Mouse (Mus musculus) cerebellum, adult 11-12 months (tissue): Measurements from ENCODE around the gene Muc2.

Source experiments
- DNase-seq: peaks from one replicate; pipeline ENCODE4 v3.0.0; 2022

Muc2 gene

GRCm38 (mm10) chr7:141770988-141771387, 80.8 kb downstream of the Muc2 start:
- no peak for DNase-seq

GRCm38 (mm10) chr7:141772058-141772557, 82.0 kb downstream of the Muc2 start:
- DNase-seq = no peak

- DNase-seq = no peak
These were observed 84.7 kb downstream of the Muc2 start for GRCm38 (mm10) chr7:141774855-141775254.

- DNase-seq = no peak
These were observed 86.1 kb downstream of the Muc2 start for GRCm38 (mm10) chr7:141776199-141776598.

- no peak for DNase-seq
These were observed 98.7 kb downstream of the Muc2 start, which contains the start of gene Muc5ac for GRCm38 (mm10) chr7:141788677-141789452. Muc5ac (plus strand) TSS chr7:141788972.

GRCm38 (mm10) chr7:141794251-141794650, 104.1 kb downstream of the Muc2 start:
- no peak for DNase-seq

GRCm38 (mm10) chr7:141803206-141803605, 113.1 kb downstream of the Muc2 start:
- DNase-seq = no peak
